Mouse (Mus musculus) G1E (cell line): ENCODE measurements at regions not wholly inside any gene's neighbourhood (a gene's known extent, or its start where the extent isn't known, plus 50 kb on each side); places are given as distances from the start of the nearest gene placed in this dataset.

Experiments used
- ATAC-seq: 2 replicates; pipeline ENCODE4 v1.8.0; 2016; ENCODE audit warnings: mild to moderate bottlenecking; ENCODE audit not compliant: insufficient number of reproducible peaks, poor library complexity, low FRiP score, severe bottlenecking; ENCODE audit errors: extremely low read depth
- DNase-seq: peaks from one replicate; pipeline ENCODE4 v3.0.0; 2012; ENCODE audit warnings: low spot score
- H3K27me3 ChIP-seq: 2 replicates; pipeline ENCODE4 v1.6.1; 2012; ENCODE audit warnings: mild to moderate bottlenecking, low read length, inconsistent platforms; ENCODE audit not compliant: insufficient read depth
- H3K36me3 ChIP-seq: replicated peaks from 2 replicates; pipeline ENCODE3; 2012; ENCODE audit warnings: mild to moderate bottlenecking, inconsistent platforms
- H3K4me1 ChIP-seq: 2 replicates; pipeline ENCODE4 v1.6.1; 2012; ENCODE audit warnings: low read depth, low read length, inconsistent platforms, mixed read lengths; ENCODE audit not compliant: insufficient read depth
- H3K4me3 ChIP-seq: 2 replicates; pipeline ENCODE4 v1.5.1; 2012; ENCODE audit warnings: low read depth, mild to moderate bottlenecking, inconsistent platforms, low read length, moderate library complexity, mixed read lengths
- H3K9me3 ChIP-seq: replicated peaks from 2 replicates; pipeline ENCODE4 v1.6.1; 2012; ENCODE audit warnings: inconsistent platforms
- CTCF ChIP-seq: IDR thresholded peaks from 2 replicates; pipeline ENCODE4 v1.5.1; 2012; ENCODE audit warnings: low read depth, low read length, inconsistent platforms, mixed read lengths
- GATA1 ChIP-seq: IDR thresholded peaks from 2 replicates; pipeline ENCODE4 v1.6.1; 2012; ENCODE audit warnings: borderline replicate concordance, low read length, inconsistent platforms, mixed read lengths
- GATA2 ChIP-seq: IDR thresholded peaks from 2 replicates; pipeline ENCODE4 v1.6.1; 2012; ENCODE audit warnings: low read depth, low read length, inconsistent platforms, borderline replicate concordance
- POLR2AphosphoS5 ChIP-seq: IDR thresholded peaks from 2 replicates; pipeline ENCODE4 v1.6.1; 2012; ENCODE audit warnings: low read depth, low read length, inconsistent platforms; ENCODE audit not compliant: insufficient replicate concordance
- TAL1 ChIP-seq: conservative IDR thresholded peaks from 2 replicates; pipeline ENCODE4 v1.6.1; 2012; ENCODE audit warnings: low read depth, low read length, inconsistent platforms, mixed read lengths

GRCm38 (mm10) chr2:103899713-103900112, 58.1 kb upstream of the Lmo2 start:
- no peak for DNase-seq
- no peaks in the 10 kb centered on the region for H3K27me3 ChIP-seq
- H3K4me1 ChIP-seq = peaks cover 78% of the 10 kb centered on the region
- no peaks in the 10 kb centered on the region for H3K9me3 ChIP-seq
- no peak for ATAC-seq
- H3K4me3 ChIP-seq = no peak overlapping the region
- no peak for TF ChIP-seq CTCF
- no peak for TF ChIP-seq POLR2AphosphoS5
- TF ChIP-seq TAL1 = no peak
- no peak for TF ChIP-seq GATA2
- TF ChIP-seq GATA1 = no peak
- H3K36me3 ChIP-seq = no peaks in the 10 kb centered on the region

- Histone ChIP-seq H3K27me3 (no peaks in the 10 kb centered on the region), H3K36me3 (no peaks in the 10 kb centered on the region), H3K4me3 (no peak overlapping the region), H3K9me3 (no peaks in the 10 kb centered on the region), H3K4me1 (peaks cover 71% of the 10 kb centered on the region)
- ATAC-seq = no peak
- DNase-seq = no peak
- no peak for TF ChIP-seq GATA1
- TF ChIP-seq GATA2 = no peak
- no peak for TF ChIP-seq POLR2AphosphoS5
- TF ChIP-seq CTCF = no peak
- TF ChIP-seq TAL1 = no peak
Observed at GRCm38 (mm10) chr2:103900384-103900783, 57.4 kb upstream of the Lmo2 start.

- Histone ChIP-seq H3K9me3 (no peaks in the 10 kb centered on the region), H3K4me1 (peaks cover 66% of the 10 kb centered on the region), H3K27me3 (no peaks in the 10 kb centered on the region), H3K4me3 (no peak overlapping the region), H3K36me3 (no peaks in the 10 kb centered on the region)
- DNase-seq = no peak
- TF ChIP-seq TAL1 = no peak
- TF ChIP-seq GATA1 = no peak
- no peak for TF ChIP-seq CTCF
- TF ChIP-seq POLR2AphosphoS5 = no peak
- no peak for TF ChIP-seq GATA2
- no peak for ATAC-seq
Observed at GRCm38 (mm10) chr2:103901457-103901856, 56.3 kb upstream of the Lmo2 start.

- H3K36me3 ChIP-seq = no peaks in the 10 kb centered on the region
- ATAC-seq (no peak), DNase-seq (no peak)
- no peaks in the 10 kb centered on the region for H3K27me3 ChIP-seq
- H3K4me3 ChIP-seq = no peak overlapping the region
- H3K4me1 ChIP-seq = peaks cover 59% of the 10 kb centered on the region
- no peak for TF ChIP-seq CTCF
- TF ChIP-seq TAL1 = no peak
- no peak for TF ChIP-seq GATA2
- no peak for TF ChIP-seq POLR2AphosphoS5
- no peak for TF ChIP-seq GATA1
- no peaks in the 10 kb centered on the region for H3K9me3 ChIP-seq
Observed at GRCm38 (mm10) chr2:103902777-103903176, 55.0 kb upstream of the Lmo2 start.

- H3K4me1 ChIP-seq = peaks cover 51% of the 10 kb centered on the region
- no peaks in the 10 kb centered on the region for H3K27me3 ChIP-seq
- no peaks in the 10 kb centered on the region for H3K9me3 ChIP-seq
- no peak overlapping the region for H3K4me3 ChIP-seq
- TF ChIP-seq CTCF (no peak), GATA1 (no peak), GATA2 (no peak), TAL1 (no peak), POLR2AphosphoS5 (no peak)
- H3K36me3 ChIP-seq = no peaks in the 10 kb centered on the region
- DNase-seq (no peak), ATAC-seq (no peak)
Observed at GRCm38 (mm10) chr2:103905681-103906080, 52.1 kb upstream of the Lmo2 start.

GRCm38 (mm10) chr2:103906581-103907184, 51.1 kb upstream of the Lmo2 start:
- Histone ChIP-seq H3K27me3 (no peaks in the 10 kb centered on the region), H3K4me1 (peaks cover 41% of the 10 kb centered on the region), H3K4me3 (no peak overlapping the region), H3K36me3 (no peaks in the 10 kb centered on the region), H3K9me3 (no peaks in the 10 kb centered on the region)
- DNase-seq (no peak), ATAC-seq (no peak)
- TF ChIP-seq TAL1 = no peak
- TF ChIP-seq POLR2AphosphoS5 = no peak
- TF ChIP-seq GATA1 = no peak
- TF ChIP-seq CTCF = no peak
- TF ChIP-seq GATA2 = no peak
